Mouse (Mus musculus): Measurements from ENCODE around the gene Kctd7. TPM values are rescaled to one million over a fixed set of nuclear protein-coding genes. Genes with fewer than 3 reads are reported as not detected.

Kctd7 gene
- polyA plus RNA-seq, 1 experiment from 2014 or later = 7.8 TPM

DNA sequence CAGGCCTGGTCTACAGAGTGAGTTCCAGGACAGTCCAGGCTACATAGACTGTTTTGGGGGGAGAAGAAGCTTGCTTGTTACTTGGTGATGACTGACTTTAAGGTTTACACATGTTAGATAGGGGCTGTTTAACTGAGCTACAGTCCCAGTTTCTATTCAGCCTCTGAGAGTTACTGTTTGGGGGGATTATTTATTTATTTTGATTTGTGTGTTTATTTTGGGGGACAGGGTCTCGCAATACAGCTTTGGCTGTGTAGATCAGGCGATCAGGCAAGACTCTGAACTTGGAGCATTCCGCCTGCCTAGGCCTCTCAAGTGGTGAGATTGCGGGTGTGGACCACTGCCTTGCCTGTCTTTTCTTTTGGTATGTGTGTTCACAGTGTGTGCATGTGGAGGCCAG, 28.4 kb downstream of the Kctd7 start:
- ATAC-seq = no peak
- H3K27ac ChIP-seq = peak overlapping the region; percentile 100
- WGBS (ENCODE audit: insufficient replicate concordance) = 44% methylated on average over 4 of the region's 4 CpGs

DNA sequence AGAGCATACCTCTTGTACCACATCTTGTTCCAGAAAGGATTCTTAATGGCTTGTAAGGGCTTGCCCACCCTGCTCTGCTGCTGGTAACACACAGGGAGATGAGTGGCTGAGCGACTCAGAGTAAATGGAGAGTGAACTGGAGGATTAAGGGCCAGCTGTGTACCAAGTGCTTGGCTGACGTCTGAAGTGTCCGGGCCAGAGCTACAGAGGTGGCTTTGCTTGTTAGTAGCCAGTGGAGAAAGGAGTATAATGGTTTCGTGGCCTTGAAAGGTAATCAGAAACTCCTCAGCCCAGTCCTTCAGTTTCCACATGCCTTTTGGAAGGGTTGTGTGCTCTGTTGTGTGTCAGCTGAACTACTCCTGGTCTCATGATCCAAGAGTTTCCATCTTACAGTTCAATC, 33.2 kb downstream of the Kctd7 start:
- Histone ChIP-seq H3K9me3 (replicated peaks) (no peaks in the 10 kb centered on the region), H3K4me1 (peaks cover 71% of the 10 kb centered on the region), H3K27ac (no peak overlapping the region), H3K4me2 (no peak overlapping the region), H3K27me3 (replicated peaks) (no peaks in the 10 kb centered on the region), H3K9ac (peak overlapping the region; percentile 9; the same call in 1 of the 2 replicates), H3K36me3 (no peaks in the 10 kb centered on the region), H3K4me3 (no peak overlapping the region)
- WGBS (ENCODE audit: insufficient replicate concordance) = 78% methylated on average over 4 of the region's 4 CpGs
- ATAC-seq = no peak

More for the DNA sequence above, 28.4 kb downstream of the Kctd7 start:
- H3K27me3 ChIP-seq (replicated peaks) = no peaks in the 10 kb centered on the region
- no peaks in the 10 kb centered on the region for H3K9me3 ChIP-seq (replicated peaks)
- H3K36me3 ChIP-seq = no peaks in the 10 kb centered on the region
- peak overlapping the region; percentile 97 for H3K9ac ChIP-seq
- peak overlapping the region; percentile 93 for H3K4me3 ChIP-seq
- H3K4me1 ChIP-seq = peaks cover 75% of the 10 kb centered on the region
- peak overlapping the region; percentile 82 for H3K4me2 ChIP-seq

DNA sequence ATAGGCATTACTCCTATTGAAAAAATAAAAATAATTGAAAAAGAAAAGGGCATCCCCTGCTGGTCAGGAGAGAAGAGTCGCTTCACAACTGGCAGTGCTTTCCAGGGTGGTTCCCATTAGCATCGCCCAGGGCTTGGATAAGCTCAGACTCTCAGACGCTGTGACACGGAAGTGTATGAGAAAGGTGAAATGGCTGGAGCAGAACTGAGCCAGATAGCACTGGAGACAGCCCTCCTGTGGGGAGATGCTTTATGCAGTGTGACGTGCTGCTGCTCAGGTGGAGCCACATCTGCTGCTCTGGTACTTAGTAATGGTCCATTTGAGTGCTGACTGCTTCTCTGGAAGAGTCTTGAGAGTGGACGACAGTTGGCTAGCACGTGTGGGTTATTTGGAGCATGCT, 35.7 kb downstream of the Kctd7 start:
- Histone ChIP-seq H3K9ac (no peak overlapping the region), H3K27ac (no peak overlapping the region), H3K4me1 (peaks cover 67% of the 10 kb centered on the region), H3K4me3 (no peak overlapping the region), H3K4me2 (no peak overlapping the region), H3K27me3 (replicated peaks) (no peaks in the 10 kb centered on the region), H3K36me3 (no peaks in the 10 kb centered on the region), H3K9me3 (replicated peaks) (no peaks in the 10 kb centered on the region)
- no peak for ATAC-seq
- 76% methylated on average over 7 of the region's 7 CpGs for WGBS (ENCODE audit: insufficient replicate concordance)

DNA sequence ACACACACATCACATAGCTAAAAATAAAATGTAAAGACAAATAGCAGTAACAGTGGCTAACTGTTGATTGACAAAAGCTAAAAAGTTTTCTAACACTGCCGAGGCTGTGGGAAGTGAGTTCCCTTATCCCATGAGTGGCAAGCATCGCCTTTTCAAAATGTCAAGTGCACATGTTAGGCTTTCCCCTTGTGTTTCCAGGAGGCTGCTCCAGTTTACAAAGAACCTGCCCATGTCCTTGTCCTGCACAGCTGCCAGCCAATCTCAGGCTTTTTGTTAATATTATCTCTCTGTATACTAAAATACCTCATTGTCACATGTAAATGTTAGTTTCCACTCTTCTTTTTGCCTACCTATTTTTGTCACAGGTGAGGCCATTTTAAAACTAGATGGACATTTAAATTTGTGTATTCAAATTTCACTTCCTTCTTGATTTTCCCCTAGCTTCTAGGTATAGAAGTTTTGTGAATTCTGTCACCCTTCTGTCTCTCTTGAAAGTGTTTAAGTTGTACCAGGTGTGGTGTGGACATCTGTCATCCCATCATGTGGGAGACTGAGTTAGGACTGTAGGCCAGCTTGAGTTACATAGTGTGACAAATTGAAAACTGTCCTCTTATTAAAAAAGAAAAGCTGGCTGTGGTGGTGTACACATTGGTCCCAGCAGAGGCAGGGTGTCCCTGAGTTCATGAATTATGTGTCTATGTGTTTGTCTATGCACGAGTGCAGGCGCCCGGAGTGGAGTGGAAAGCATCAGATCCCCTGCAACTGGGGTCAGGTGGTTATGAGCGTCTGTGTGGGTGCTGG, 37.3 kb downstream of the Kctd7 start:
- Histone ChIP-seq H3K4me2 (no peak overlapping the region), H3K9ac (no peak overlapping the region), H3K4me3 (no peak overlapping the region), H3K4me1 (peaks cover 70% of the 10 kb centered on the region), H3K36me3 (no peaks in the 10 kb centered on the region), H3K9me3 (replicated peaks) (no peaks in the 10 kb centered on the region), H3K27me3 (replicated peaks) (no peaks in the 10 kb centered on the region), H3K27ac (no peak overlapping the region)
- no peak for ATAC-seq
- 86% methylated on average over 6 of the region's 6 CpGs for WGBS (ENCODE audit: insufficient replicate concordance)

DNA sequence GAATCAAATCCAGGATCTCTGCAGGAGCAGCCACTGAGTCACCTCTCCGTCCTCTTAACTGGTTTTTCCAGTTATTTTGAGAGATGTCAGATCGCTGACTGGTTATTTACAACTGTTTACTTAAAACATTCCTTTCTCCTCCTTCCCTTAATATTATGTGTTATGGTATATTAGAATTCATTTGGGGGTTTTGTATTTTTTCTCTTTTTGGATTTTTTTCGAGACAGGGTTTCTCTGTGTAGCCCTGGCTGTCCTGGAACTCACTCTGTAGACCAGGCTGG, 37.8 kb downstream of the Kctd7 start:
- WGBS (ENCODE audit: insufficient replicate concordance) = 75% methylated on average over 3 of the region's 3 CpGs
- Histone ChIP-seq H3K4me3 (no peak overlapping the region), H3K9me3 (replicated peaks) (no peaks in the 10 kb centered on the region), H3K36me3 (peaks cover 3% of the 10 kb centered on the region), H3K9ac (no peak overlapping the region), H3K4me1 (peaks cover 75% of the 10 kb centered on the region), H3K4me2 (no peak overlapping the region), H3K27me3 (replicated peaks) (no peaks in the 10 kb centered on the region), H3K27ac (no peak overlapping the region)
- no peak for ATAC-seq

DNA sequence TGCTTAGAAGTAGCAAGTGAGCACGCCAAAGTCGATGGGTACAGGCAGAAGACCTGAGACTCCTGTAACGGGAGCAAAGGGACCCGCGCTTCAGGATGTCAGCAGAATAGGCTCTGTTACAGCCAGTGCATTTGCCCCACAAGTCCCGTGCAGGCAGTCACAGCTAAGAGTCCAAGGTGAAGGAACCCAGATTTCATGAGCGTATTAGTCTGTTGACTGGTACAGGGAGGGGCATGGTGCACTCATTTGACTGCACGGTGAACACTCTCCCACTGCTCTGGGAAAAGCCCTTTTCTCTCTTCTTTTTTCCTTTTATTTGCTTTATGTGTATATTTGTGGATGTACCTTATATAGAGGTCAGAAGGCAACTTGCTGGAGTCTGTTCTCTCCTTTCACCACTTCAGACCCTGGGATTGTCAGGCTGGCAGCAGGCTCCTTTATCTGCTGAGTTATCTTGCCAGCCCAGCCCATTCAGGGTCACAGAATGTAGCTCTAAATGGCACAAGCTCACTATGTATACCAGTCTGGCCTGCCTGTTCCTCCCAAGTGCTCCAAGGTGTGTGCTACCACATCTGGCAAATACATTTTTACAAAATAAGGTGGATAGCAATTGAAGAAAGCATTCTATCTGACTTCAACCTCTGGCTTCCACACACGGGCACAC, 39.7 kb downstream of the Kctd7 start:
- H3K27me3 ChIP-seq (replicated peaks) = no peaks in the 10 kb centered on the region
- peak overlapping the region; percentile 3; the same call in 1 of the 2 replicates for H3K4me2 ChIP-seq
- H3K9ac ChIP-seq = no peak overlapping the region
- peaks cover 22% of the 10 kb centered on the region for H3K36me3 ChIP-seq
- H3K27ac ChIP-seq = 0 out of 2 replicates have a peak overlapping the region, but pooled peaks have one; percentile 41
- H3K9me3 ChIP-seq (replicated peaks) = no peaks in the 10 kb centered on the region
- H3K4me1 ChIP-seq = peaks cover 61% of the 10 kb centered on the region
- WGBS (ENCODE audit: insufficient replicate concordance) = 80% methylated on average over 9 of the region's 9 CpGs
- H3K4me3 ChIP-seq = no peak overlapping the region
- peak; percentile 36; the same call in 1 of the 2 replicates for ATAC-seq

DNA sequence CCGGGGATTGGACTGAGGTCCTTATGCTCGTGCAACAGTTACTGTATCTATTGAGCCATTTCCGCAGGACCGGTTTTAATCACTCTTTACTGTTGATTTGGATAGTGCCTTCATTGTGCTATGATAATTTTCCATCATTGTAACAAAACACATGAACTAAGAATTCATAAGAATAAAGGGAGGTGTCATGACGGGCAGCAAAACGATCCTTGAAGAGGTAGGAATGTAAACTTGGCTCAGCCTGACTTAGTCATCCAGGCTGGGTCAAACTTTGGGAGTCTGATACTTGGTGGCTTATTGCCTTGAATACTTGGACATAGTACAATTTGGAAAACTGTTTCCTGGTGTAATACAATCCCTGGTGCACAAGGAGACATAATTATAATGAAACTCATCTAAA, 40.7 kb downstream of the Kctd7 start:
- H3K27me3 ChIP-seq (replicated peaks) = no peaks in the 10 kb centered on the region
- peaks cover 52% of the 10 kb centered on the region for H3K4me1 ChIP-seq
- WGBS (ENCODE audit: insufficient replicate concordance) = 86% methylated on average over 6 of the region's 6 CpGs
- H3K4me3 ChIP-seq = no peak overlapping the region
- H3K9me3 ChIP-seq (replicated peaks) = no peaks in the 10 kb centered on the region
- H3K4me2 ChIP-seq = no peak overlapping the region
- no peak overlapping the region for H3K9ac ChIP-seq
- no peak for ATAC-seq
- no peak overlapping the region for H3K27ac ChIP-seq
- peaks cover 31% of the 10 kb centered on the region for H3K36me3 ChIP-seq

DNA sequence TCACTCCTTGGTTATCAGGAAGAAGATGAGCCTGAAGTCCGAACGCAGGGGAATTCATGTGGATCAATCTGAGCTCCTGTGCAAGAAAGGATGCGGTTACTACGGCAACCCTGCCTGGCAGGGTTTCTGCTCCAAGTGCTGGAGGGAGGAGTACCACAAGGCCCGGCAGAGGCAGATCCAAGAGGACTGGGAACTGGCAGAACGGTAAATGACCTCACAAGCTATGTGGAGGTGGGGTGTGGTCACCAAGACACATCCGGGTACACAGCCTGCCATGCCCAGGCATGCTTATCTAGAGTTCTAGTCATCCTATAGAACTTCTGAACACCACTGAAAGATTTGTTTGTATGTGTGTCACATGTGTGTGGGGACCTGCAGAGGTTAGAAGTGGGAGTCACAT, 42.7 kb downstream of the Kctd7 start:
- no peak overlapping the region for H3K4me3 ChIP-seq
- no peaks in the 10 kb centered on the region for H3K27me3 ChIP-seq (replicated peaks)
- H3K36me3 ChIP-seq = peaks cover 52% of the 10 kb centered on the region
- peaks cover 43% of the 10 kb centered on the region for H3K4me1 ChIP-seq
- 69% methylated on average over 7 of the region's 7 CpGs for WGBS (ENCODE audit: insufficient replicate concordance)
- H3K9me3 ChIP-seq (replicated peaks) = no peaks in the 10 kb centered on the region
- H3K9ac ChIP-seq = no peak overlapping the region
- peak; percentile 66; the same call in 1 of the 2 replicates for ATAC-seq
- H3K4me2 ChIP-seq = no peak overlapping the region
- H3K27ac ChIP-seq = no peak overlapping the region

DNA sequence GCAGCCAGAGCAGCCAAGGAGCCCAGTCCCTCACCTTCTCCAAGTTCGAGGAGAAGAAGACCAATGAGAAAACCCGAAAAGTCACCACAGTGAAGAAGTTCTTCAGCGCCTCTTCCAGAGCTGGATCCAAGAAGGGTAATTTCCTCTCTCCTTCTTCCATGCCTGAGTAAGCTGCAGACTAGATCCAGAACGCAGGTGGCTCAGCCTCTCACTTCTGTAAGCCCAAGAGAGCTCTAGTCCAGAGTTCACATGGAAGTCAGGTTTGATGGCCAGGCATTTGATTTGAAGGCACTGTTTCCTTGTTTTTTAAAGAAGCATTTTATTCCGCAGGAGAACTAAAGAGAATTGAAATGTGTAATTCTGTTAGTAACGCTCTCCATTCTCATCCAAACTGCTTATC, 46.2 kb downstream of the Kctd7 start:
- Histone ChIP-seq H3K36me3 (peaks cover 87% of the 10 kb centered on the region), H3K27ac (no peak overlapping the region)
- 80% methylated on average over 6 of the region's 6 CpGs for WGBS (ENCODE audit: insufficient replicate concordance)

DNA sequence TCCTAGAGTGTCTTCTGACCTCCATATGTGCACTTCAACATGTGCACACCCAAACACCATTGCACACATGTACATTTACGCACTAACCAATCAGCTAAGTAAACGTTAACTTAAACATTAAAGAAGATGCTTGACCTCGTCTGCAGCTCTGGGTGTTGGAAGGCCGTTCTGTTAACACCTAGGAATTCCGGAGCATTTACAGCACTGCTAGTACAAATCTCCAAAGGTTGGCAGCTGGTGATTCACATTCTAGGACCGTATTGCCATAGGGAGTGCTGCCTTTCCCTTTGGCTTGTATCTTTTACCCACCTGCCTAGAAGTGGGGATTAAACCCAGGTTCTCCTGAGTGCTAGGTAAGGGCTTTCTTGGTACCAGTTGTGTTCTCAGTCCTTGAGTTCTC, 47.2 kb downstream of the Kctd7 start:
- no peak overlapping the region for H3K9ac ChIP-seq
- H3K27me3 ChIP-seq (replicated peaks) = no peaks in the 10 kb centered on the region
- H3K4me1 ChIP-seq = peaks cover 24% of the 10 kb centered on the region
- no peak overlapping the region for H3K4me3 ChIP-seq
- H3K4me2 ChIP-seq = no peak overlapping the region
- H3K9me3 ChIP-seq (replicated peaks) = no peaks in the 10 kb centered on the region
- no peak for ATAC-seq
- whole genome bisulfite sequencing (ENCODE audit: insufficient replicate concordance) = 91% methylated on average over 6 of the region's 6 CpGs
- H3K36me3 ChIP-seq = peaks cover 94% of the 10 kb centered on the region
- no peak overlapping the region for H3K27ac ChIP-seq

More for the DNA sequence above, 46.2 kb downstream of the Kctd7 start:
- ATAC-seq = no peak
- Histone ChIP-seq H3K9ac (no peak overlapping the region), H3K9me3 (replicated peaks) (no peaks in the 10 kb centered on the region), H3K27me3 (replicated peaks) (no peaks in the 10 kb centered on the region), H3K4me1 (peaks cover 26% of the 10 kb centered on the region), H3K4me2 (no peak overlapping the region), H3K4me3 (no peak overlapping the region)

DNA sequence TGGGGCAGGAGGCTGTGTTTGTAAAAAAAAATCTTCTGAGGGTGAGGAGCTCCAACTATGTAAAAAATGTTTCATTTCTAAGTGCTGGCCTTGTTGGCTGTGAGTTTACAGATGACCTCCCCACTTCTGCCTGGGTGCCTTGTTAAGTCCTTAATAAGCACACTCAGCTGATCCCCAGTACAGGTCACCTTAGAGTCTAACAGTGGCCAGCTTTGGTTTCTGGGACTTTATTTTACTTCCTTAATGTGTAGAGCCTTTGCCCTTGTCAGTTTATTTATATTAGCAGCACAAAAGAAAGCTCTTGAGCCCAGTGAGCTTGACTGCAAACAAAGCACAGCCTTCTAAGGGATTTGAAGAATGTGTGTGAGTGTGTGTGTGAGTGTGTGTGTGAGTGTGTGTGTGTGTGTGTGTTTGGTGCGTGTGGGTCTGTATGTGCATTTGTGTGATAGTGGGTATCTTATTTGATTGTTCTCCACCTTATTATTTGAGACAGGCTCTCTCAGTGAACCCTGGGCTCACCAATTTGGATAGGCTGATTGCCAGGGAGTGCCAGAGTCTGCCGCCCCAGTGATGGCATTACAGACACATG, 47.8 kb downstream of the Kctd7 start:
- Histone ChIP-seq H3K27me3 (replicated peaks) (no peaks in the 10 kb centered on the region), H3K4me1 (peaks cover 18% of the 10 kb centered on the region), H3K4me3 (no peak overlapping the region), H3K4me2 (no peak overlapping the region), H3K9me3 (replicated peaks) (no peaks in the 10 kb centered on the region), H3K36me3 (peaks cover 97% of the 10 kb centered on the region), H3K27ac (no peak overlapping the region), H3K9ac (no peak overlapping the region)
- WGBS (ENCODE audit: insufficient replicate concordance) = 59% methylated on average over 2 of the region's 2 CpGs
- no peak for ATAC-seq

DNA sequence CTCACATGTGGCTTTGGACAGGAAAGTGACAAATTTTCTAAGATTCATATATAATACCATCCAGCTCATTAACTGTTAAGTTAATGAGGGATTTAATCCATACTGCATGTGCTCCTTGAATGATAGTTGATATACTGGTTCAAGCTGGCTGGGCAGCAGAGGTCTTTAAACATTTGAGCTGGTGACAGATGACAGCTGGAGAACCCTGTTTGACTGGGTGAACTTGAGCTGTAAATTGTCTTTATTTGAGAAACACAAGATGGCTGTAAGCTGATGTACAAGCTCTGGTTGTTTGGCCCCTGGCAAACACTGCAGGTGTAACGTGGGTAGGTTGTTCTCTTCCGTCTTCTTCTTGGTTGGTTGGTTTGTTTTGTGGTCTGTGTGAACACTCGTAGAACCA, 49.1 kb downstream of the Kctd7 start:
- Histone ChIP-seq H3K27ac (no peak overlapping the region), H3K9ac (no peak overlapping the region), H3K9me3 (replicated peaks) (no peaks in the 10 kb centered on the region), H3K4me2 (no peak overlapping the region), H3K4me1 (peaks cover 15% of the 10 kb centered on the region), H3K4me3 (no peak overlapping the region), H3K36me3 (peaks cover 97% of the 10 kb centered on the region), H3K27me3 (replicated peaks) (no peaks in the 10 kb centered on the region)
- no peak for ATAC-seq
- WGBS (ENCODE audit: insufficient replicate concordance) = 79% methylated on average over 3 of the region's 3 CpGs

Data from liver, embryonic 12.5 days (tissue).